Mouse (Mus musculus): Measurements from ENCODE around the gene Gm26938. TPM values are rescaled to one million over a fixed set of nuclear protein-coding genes. Genes with fewer than 3 reads are reported as not detected.
A peak's percentile ranks its signal among the peaks of the same experiment; 100 is the strongest.

Gene Gm26938
- total RNA-seq, 2 experiments from 2014 or later, result not detected

DNA sequence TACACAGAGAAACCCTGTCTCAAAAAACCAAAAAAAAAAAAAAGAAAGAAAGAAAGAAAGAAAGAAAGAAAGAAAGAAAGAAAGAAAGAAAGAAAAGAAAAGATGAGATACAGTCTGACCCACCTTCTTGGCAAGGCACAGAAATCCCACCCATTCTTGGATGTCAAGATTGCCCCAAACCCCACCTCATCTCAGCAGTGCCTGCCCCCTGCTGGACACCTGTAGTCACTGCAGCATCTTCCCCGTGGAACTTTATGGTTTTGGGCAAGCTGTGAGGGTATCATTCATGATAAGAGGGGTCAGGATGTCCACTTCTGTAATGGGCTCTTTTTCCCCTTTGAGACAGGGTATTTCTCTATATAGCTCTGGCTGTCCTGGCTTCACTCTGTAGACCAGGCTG, 8.9 kb downstream of the Gm26938 start:
- no peak for DNase-seq
- intact Hi-C loops (cut with DNase I), result no loop called here

DNA sequence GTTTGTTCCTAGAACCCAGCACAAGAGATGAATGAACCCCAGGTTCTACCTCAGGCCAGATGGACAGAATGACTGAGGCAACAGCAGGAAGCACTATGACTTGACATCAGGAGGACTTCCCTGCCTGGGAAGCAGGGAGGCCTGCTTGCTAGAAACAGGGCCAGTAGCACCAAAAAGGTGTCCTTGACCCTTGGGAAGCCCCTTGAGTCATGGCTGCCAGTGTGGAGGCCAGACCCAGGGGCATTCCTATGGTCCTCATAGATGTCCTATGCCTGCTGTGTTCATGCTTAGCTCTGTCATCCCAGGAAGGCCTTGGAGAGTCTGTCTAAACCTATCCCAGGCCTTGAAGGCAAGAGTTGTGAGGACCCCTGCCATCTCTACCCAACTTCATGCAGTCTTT, 9.8 kb downstream of the Gm26938 start:
- intact Hi-C loops (cut with DNase I), result no loop called here

DNA sequence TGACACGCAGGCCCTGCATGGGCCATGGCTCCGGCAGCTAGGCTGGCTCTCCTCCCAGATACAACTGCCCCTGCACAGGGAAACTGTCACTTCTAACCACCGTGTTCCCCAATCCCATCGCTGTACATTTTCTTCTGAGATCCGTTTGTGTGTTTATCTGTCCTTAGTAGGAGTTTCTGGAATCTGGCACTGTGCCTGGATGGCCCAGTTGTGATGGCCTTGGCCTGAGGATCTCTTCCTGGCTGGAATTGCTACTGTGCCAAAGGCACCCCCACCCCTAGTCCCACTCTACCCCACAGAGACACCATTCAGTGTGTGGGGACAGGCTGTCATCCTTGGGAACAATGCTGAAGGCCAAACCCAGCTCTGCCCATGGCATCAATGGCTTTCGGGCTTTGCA, 10.2 kb downstream of the Gm26938 start:
- intact Hi-C loops (cut with DNase I), result no loop called here
- no peak for DNase-seq

More for the DNA sequence above, 9.8 kb downstream of the Gm26938 start:
- DNase-seq, result no peak

DNA sequence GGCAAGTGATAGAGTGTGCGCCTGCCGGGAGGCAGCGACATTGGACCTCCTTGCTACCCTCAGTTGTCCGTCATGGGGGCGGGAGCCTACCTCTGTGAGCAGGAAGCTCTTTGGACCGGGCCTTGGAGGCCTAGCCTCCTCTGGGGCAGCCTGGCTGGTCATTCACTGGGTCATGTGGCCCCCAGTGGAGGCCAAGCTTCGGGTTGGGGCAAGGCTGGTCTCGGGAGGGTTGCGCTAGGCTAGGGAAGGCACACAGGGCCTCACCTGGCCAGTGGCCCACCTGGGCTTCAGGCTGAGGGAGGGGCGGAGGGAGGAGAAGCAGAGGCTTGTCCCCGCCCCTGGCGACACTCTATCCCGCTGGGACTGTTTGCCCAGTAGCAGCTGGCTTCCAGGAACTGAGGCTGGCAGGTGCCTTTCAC, 12.2 kb downstream of the Gm26938 start:
- intact Hi-C loops (cut with DNase I), result no loop called here
- no peak for DNase-seq

DNA sequence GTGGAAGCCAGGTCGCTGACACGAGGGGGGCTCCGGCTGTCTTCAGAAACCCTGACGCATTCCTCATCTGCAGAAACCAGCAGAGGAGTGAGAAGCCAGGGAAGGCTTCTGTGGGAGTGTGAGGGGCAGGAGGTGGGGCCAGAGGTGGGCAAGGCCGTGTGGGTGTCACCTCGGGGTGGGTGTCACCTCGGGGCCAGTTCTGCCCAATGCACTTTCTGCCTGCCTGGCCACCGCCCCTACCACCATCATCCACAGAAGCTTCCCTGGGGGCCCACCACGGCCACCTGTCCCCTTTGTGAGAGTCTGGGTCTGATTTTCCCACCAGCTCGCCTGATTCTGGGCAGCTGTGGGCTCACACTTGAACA, 13.1 kb downstream of the Gm26938 start:
- no peak for DNase-seq
- intact Hi-C loops (cut with DNase I), result no loop called here

DNA sequence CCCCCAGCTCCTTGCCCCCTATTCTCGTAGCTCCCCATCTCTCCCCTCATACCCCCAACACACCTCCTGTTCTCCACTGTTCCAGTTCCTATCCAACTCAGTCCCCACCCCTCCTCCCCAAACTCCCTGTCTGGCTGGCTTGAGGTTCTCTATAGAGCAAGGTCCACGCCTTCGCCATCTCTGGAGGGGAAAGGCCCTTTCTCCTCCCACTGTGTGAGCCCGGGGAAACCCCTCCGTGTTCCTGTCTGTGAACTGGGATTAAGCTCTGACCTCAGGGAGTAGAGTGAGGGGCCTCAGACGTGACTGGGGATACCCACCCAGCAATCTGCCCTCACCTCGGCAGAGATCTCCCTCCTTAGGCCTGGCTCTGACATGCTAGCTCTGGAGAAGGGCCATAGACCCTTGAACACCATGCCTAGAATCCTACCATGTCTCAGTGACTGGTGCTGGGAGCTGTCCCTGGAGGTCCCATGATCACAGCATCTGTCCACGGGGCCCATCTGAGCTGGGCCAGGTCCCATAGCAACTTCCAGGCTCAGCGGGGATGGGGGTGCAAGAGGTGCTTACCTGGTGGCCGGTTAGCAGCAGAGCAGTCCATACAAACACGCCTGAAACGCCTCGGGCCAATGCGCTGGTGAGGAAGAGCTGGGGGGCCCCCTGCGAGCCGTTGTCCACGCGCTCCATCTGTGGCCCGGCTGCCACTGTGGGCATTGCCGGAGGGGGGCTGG, 13.6 kb downstream of the Gm26938 start:
- no peak for DNase-seq
- intact Hi-C loops (cut with DNase I), result no loop called here

DNA sequence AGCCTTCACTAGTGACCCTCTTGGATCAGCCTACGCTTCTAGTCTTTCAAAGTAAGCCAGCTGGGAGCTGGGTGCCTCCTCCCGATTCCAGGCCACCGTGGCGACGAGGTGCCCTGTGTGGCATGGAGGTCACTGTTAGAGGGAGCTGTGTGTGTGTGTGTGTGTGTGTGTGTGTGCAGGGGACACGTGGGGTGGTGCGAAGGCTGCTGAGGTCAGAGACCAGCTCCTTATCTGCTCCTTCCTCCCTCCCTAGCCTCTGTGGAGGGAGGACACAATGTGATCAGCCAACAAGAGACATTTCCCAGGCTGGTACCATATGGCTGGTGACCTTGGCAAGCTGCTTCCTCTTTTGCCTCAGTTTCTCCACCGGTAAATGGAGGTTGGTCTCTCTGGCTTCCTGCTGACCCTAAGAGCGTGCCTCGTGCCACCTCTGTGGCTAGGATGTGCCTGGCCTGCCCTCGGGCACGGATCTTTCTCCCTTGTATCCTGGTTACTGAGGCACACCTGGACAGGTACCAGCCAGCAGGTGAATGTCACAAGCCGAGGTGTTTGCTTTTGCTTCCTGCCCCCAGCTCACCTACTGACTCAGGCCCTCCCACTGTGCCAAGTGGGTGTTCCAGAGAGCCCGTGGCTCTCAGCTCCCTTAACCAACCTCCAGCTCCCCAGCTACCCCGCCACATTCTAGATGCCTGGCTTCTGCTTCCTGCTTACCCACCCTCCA, 14.4 kb downstream of the Gm26938 start:
- DNase-seq, result no peak
- intact Hi-C loops (cut with DNase I), result no loop called here

DNA sequence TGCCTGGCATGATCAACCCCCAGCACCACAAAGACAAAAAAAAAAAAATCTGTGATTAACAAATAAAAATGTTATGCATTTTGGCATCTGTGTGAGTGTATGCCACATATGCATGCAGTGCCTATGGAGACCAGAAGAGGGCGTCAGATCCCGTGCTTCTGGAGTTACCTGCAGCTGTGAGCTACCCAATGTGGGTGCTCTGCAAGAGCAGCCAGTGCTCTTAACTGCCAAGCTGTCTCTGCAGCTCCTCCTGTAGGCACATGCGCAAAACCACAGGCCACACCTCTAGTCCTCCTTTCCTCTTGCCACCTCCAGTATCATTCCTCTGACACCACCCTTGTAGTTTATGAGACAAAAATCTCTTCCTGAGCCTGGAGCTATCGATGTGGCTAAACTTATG, 16.8 kb downstream of the Gm26938 start:
- no peak for DNase-seq
- intact Hi-C loops (cut with DNase I), result no loop called here

DNA sequence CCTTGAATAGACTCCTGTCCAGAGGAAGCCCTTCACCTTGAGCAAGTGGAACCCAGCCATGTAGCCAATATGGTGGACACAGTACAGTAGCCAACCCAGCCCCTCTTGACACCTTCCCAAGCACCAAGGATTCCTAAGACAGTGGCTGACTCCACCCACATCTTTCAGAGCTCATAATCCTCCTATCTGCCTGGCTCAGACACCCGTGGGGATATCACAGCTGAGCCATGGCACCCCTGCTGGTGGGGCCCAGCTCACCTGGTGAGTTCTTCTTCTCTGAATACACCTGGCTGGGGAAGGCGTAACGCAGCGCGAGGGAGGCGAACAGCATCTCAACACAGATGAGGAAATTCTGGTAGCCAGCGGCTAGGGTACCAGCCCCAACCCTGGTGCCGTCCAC, 20.3 kb downstream of the Gm26938 start:
- no peak for DNase-seq
- intact Hi-C loops (cut with DNase I), result no loop called here

DNA sequence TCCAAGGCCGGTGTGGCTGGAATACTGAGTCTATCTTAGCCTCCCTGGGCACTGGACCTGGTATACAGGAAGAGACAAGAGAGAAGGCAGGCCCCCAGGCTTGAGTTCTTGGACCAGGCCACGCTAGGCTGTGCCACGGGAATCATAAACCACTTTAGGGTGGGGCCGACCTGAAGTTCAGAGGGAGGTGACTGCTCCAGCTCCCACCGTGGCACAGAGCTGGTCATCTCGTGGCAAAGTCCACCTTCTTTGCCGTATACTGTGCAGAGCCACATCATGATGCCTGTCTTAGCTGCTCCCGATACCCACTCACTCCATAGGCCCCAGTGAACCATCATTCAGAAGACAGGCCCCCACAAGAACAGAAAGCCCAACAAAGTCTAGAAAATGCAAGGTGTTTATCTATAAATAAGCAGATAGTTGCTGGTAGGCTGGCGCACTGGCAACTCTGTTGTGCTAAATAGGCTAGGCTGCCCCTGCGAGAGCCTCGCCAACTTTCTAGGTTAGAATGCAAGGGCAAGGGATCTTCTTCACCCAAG, 21.6 kb downstream of the Gm26938 start:
- DNase-seq, result no peak

DNA sequence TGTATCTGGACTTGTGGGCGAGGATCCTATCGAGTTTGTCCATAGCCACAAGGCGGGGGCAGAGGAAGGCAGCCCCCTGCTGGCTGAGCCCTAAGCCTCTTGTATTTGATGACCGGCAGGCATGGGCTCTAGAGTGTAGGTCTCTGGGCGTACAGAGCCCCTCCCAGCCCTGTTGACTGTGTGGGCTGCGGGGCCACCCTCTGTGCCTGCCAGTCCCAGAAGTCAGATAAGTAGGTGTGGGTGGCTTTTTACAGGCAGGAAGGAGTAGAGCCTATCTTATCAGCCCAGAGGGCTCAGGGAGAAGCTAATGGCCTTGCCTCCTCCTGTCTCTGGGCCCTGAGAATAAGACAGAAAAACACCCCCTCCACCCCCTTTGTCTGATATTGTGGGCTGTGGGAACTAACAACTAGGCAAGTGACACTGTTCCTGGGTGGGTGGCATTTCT, 22.1 kb downstream of the Gm26938 start:
- DNase-seq, result no peak

More for the DNA sequence above, 21.6 kb downstream of the Gm26938 start:
- intact Hi-C loops (cut with DNase I), result no loop called here

DNA sequence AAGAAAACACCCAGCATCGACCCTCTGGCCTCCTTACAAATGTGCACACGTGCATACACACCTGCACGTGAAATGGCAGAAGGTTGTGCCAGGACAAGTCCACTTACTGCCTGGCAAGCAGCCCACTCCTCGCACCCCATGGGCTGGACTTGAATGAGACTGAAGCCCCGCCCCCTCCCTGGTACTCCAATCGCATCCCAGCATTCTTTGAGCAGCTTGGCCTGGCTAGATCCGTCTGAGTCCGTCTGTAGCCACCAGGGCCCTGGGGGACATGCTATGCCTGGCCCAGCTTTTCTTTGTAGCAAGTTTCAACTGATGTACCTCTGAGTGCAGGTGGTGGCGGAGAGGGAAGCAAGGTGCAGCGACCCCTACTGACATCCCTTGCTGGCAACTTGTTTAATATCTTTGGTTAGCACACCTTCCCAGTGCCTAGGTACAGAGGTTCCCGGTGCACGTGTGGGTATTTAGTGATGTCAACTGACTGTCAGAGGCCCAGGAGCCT, 22.6 kb downstream of the Gm26938 start:
- peak; percentile 64 to 75 for DNase-seq

More for the DNA sequence above, 22.1 kb downstream of the Gm26938 start:
- intact Hi-C loops (cut with DNase I), result no loop called here

DNA sequence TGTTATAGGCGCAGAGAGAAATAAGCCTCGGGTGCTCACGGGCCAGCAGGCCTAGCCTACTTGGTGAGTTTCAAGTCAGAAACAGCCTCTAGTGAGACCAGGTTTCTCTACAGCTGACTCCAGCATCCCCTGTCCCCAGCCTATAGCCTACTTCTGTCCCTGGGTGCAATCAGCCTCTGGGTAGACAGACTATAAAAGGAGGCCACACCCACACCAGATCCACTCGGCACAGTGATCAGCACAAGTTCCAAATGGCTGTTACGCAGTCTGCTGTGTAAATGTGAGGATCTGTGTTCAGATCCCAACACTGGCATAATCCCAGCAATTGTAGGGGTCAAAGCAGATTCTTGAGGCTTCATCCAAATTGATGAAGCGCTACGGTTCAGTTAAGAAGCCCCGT, 23.0 kb downstream of the Gm26938 start:
- DNase-seq, result no peak
- intact Hi-C loops (cut with DNase I), result no loop called here

More for the DNA sequence above, 22.6 kb downstream of the Gm26938 start:
- intact Hi-C loops (cut with DNase I), result no loop called here

DNA sequence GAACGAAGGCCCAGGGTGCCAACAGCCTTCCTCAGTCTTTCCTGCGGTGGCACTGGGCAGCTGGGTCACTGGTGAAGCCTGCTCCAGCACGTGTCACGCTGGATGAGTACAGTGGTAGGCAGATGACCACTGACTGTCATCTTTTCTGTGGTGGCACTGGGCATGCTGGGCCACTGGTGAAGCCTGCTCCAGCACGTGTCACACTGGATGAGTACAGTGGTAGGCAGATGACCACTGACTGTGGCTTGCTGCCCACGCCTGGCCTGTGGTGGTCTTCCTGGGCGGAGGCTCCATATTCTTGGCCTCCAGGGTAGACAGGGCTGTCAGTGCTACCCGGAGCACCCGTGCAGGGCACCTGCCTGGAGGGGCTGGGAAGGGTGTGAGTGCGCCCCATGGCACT, 24.3 kb downstream of the Gm26938 start:
- no peak for DNase-seq
- intact Hi-C loops (cut with DNase I), result no loop called here

DNA sequence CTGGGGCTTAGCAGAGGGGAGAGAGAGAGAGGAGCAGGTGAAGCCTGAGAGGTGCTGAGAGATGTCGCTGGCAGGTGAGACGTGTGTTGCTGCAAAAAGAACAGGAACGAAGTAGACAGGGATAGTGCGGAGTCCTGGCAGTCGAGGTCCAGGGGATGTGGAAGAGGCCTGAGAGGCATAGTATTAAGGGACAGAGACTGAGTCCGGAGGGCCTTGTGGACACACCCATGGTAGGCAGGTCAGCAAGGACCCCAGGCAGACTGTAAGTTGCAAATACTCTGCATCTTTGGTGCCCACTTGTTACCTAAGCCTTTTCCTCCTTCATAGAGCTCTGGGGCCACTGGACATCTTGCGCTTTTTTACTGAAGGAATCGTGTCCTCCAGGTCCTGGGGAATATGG, 25.0 kb downstream of the Gm26938 start:
- intact Hi-C loops (cut with DNase I), result no loop called here
- no peak for DNase-seq

DNA sequence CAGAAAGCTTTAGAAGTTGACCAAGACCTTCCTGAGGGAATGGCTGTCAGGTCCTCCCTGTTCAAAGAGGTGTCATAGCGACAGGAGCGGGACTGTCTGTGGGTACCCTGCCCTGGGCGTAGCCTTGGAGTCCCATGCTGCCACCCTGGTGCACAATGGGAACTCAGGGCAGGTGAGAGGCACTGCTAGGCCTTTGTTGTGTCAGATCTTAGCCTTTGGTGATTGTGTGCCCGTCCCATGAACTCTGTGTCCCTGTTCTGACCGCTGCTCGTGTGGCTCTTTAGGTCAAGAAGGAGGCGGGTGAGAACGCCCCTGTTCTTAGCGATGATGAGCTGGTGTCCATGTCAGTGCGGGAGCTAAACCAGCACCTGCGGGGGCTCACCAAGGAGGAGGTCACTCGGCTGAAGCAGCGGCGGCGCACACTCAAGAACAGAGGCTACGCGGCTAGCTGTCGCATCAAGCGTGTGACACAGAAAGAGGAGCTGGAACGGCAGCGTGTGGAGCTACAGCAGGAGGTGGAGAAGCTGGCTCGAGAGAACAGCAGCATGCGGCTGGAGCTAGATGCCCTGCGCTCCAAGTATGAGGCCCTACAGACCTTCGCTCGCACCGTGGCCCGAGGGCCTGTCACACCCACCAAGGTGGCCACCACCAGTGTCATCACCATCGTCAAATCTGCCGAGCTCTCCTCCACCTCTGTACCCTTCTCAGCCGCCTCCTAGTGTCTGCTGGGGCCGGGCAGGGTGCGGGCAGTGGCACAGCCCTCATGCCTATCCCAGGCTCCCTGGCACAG, 26.2 kb downstream of the Gm26938 start:
- no peak for DNase-seq
- intact Hi-C loops (cut with DNase I), result no loop called here

DNA sequence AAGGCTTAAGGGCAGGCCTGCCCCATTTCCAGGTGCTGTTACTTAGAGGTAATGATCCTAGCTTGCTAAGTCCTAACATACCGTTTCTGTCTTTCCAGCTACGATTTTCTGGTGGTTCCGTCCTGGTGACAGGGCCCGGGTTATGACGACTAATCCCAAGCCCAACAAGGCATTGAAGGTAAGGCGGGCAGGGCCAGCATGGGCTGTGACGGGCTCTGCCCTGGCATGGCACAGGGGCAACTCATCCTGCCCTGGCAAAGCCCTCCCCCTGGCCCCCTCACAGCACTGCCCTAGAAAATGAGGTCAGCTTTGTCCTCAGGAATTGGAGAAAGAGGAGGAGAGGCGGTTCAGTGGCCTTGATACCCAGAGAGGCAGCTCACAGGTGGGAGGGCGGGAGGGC, 27.2 kb downstream of the Gm26938 start:
- DNase-seq, result no peak
- intact Hi-C loops (cut with DNase I), result no loop called here

DNA sequence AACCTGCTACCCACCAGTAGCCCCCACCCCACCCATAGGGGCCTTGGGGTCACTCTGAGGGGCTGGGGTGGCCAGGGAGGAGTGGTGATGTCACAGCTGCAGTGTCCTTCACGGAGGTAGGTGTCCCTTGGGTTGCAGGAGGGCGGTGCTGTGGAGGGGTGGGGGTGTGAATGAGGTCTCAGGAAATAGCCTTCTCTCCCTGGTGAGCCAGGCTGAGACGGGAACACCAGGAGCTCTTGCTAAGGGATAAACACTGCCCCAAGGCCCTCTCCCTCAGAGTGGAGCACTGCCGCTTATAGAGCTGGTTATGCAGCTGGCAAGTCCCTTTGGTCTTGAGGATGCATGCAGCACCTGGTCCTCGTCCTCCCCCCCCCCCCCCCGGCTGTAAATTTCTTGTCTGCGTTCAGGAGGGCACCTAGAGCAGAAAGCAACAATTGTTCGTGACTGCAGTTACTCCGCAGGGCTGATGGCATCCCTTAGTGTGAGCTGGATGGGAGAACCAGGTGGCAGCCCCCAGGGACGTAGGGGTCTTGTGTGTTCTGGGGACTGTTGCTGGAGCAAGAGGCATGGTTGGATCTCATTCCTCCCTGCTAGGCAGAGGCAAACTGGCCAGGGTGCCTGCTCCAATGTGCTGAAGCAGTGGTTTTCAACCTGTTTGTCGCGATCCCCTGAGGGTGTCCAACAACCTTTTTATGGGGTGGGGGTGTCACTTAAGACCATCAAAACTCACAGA, 27.9 kb downstream of the Gm26938 start:
- intact Hi-C loops (cut with DNase I), result no loop called here
- no peak for DNase-seq

DNA sequence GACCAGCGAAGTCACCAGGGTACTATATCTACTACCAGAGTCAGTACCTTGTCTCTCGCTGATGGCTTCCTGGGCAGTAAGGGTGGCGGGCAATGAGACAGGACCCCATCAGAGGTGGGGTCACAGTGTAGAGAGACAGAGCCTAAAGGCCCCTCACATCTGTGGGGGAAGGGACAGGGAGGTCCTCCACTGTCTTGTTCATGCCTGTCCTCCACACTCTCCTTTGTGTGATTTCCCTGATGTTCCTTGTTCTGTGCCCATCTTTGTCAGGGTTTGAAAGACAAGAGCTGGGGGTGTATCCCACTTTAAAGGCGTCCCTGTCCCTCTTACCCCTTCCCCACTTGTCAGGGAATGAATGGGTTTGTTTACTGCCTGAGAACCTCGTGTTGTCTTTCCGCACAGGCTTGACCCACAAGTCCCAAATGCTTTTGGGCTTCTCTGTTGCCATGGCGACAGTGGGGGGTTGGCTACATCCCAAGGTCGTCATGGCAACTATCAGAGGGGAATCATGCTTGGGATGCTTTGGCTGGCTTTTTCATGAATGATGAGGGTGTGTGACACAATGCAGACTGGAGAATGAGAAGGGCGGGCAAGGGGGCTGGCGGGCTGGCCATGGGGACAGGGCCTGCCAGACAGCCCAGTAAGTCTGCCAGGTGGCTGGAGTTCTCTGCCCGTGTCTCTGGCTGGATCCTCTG, 28.6 kb downstream of the Gm26938 start:
- DNase-seq, result peak; percentile 95 to 96
- intact Hi-C loops (cut with DNase I), result no loop called here

DNA sequence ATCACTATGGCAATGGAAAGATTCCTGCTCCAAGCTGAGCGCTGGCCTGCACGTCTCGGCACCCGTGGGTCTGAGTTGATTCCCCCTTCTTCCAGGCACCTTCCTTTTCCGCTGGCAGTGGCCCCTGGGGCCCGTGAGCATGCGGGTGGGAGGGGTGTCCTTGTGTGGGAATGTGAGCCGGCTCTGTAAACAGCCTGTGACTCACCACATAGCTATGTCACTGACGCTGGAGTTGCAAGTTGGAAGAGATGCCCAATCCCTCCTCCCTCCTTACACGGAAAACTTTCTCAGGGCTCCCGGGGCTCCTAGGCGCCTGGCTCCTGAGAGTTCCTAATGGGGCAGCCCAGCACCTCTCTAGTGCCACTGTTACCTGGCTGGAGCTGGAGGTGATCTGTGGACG, 29.3 kb downstream of the Gm26938 start:
- intact Hi-C loops (cut with DNase I), result no loop called here
- peak; percentile 93 to 95 for DNase-seq

Data from heart, postnatal 10 days (tissue).